Mouse (Mus musculus) heart, adult 2 months (tissue): Measurements from ENCODE around the gene Sf1. TPM values are rescaled to one million over a fixed set of nuclear protein-coding genes. Genes with fewer than 3 reads are reported as not detected.

Source experiments
- DNase-seq, 2 experiments: peaks; one replicate each; pipeline ENCODE4 v3.0.0; 2021
- H3K27ac ChIP-seq: fragments of 200-600 bp; 2 replicates; pipeline ENCODE4 v1.8.1; 2022
- H3K27me3 ChIP-seq: fragments of 200-500 bp; 2 replicates; pipeline ENCODE4 v1.6.1; 2012; ENCODE audit warnings: mild to moderate bottlenecking, low read length, inconsistent platforms, mixed read lengths; ENCODE audit not compliant: control insufficient read depth, insufficient read depth
- H3K36me3 ChIP-seq: fragments of 200-500 bp; 2 replicates; pipeline ENCODE4 v1.6.1; 2012; ENCODE audit warnings: low read length, inconsistent platforms; ENCODE audit not compliant: control insufficient read depth, insufficient read depth
- H3K4me1 ChIP-seq: fragments of 200-500 bp; 2 replicates; pipeline ENCODE4 v1.6.1; 2011; ENCODE audit warnings: low read length; ENCODE audit not compliant: control insufficient read depth, insufficient read depth
- H3K4me3 ChIP-seq: fragments of 200-600 bp; 2 replicates; pipeline ENCODE4 v1.8.1; 2022
- H3K79me2 ChIP-seq: fragments of 200-500 bp; replicated peaks from 2 replicates; pipeline ENCODE4 v1.6.1; 2012; ENCODE audit warnings: mild to moderate bottlenecking, inconsistent platforms, low read length, moderate library complexity, mixed read lengths; ENCODE audit not compliant: control insufficient read depth, insufficient read depth
- H3K9ac ChIP-seq: fragments of 200-500 bp; 2 replicates; pipeline ENCODE4 v1.6.1; 2012; ENCODE audit warnings: low read depth, mild to moderate bottlenecking, control low read depth, inconsistent platforms, low read length, mixed read lengths
- CTCF ChIP-seq: fragments of 200-600 bp; IDR thresholded peaks from 2 replicates; pipeline ENCODE4 v1.8.1; 2022; ENCODE audit warnings: antibody characterized with exemption, mild to moderate bottlenecking, moderate library complexity
- EP300 ChIP-seq: fragments of 200-500 bp; IDR thresholded peaks from 2 replicates; pipeline ENCODE4 v1.6.1; 2011; ENCODE audit warnings: low read depth, low read length, control low read depth; ENCODE audit not compliant: insufficient read depth
- POLR2A ChIP-seq: fragments of 200-500 bp; IDR thresholded peaks from 2 replicates; pipeline ENCODE4 v1.6.1; 2011; ENCODE audit warnings: mild to moderate bottlenecking, low read depth, low read length, control low read depth; ENCODE audit not compliant: insufficient read depth
- WGBS: fragments of 180-500 bp; shearing (Covaris S2); methylation state at CpG from one replicate; pipeline ENCODE4 v1.1.7; 2018; 5-methylcytosine and 5-hydroxymethylcytosine counted together
- intact Hi-C: fragments of 180-260 bp; cut with DNase I; formaldehyde crosslinking; loops from one replicate; pipeline ENCODE4 v1.15.1; 2025
- long read RNA-seq: library from polyadenylated mRNA; stranded (forward); transcript quantifications from one replicate; pipeline ENCODE4 v2.0.0, GENCODE M21; 2021
- polyA plus RNA-seq: library from polyadenylated mRNA; depleted of rRNA; stranded (reverse); fragments of >200 nt; gene quantifications from 2 replicates; pipeline ENCODE4 v1.2.3, GENCODE M21; 2012; rRNA removed
- total RNA-seq, 2 experiments: library from RNA; stranded (reverse); gene quantifications; 2 replicates each; pipeline ENCODE4 v1.2.3; 2021

Gene Sf1
- total RNA-seq, result 100 to 1,000 TPM in 1 of 2 experiments, 10 to 100 TPM in 1; 93.0 to 103 TPM
- 51.7 and 58.5 TPM in 2 replicates for polyA plus RNA-seq
- long read RNA-seq, full-length matches to known transcripts, result 4 of 9 reads
- long read RNA-seq, partial matches to known transcripts, result 1 of 9 reads
- long read RNA-seq, other reads (novel, unspliced or antisense), result 4 of 9 reads

DNA sequence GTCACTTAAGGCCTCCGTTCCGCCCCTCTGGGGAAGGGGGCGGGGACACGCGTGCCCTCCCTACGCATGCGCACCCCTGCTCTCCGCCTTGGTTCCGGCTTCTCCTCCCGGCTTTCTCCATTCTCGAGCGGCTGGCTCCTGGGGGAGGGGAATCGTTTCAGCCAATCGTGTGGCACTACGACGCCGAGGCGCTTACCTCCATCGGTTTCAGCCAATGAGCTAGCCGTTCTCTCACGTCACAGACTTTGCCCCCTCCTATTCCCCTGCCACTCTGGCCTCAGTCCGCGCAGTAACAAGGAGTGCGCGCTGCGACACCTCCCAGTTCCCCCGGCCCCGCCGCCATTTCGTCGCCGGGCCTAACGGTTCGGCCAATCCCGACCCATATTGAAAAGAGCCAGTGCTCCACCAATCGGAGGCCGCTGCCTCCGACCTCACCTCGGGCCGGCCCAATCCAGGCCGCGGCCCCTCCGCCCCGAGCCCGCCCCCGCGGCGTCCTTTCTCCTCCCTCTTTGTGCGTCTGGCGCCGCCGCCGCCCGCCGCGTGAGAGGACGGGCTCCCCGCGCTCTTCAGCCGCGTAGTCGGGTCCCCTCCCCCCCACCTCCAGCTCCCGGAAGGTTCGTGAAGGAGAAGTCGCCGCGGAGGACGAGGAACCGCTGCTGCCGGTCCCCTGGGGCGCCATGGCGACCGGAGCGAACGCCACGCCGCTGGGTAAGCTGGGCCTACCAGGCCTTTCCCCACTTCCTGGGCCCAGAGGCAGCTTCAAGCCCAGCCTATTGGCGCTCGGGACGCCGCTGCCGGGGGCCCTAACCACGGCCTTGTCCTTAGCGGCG lies at the start of gene Sf1:
Sf1 (plus strand) TSS at position 280 of the 830 bp plus-strand sequence.
- H3K4me3 ChIP-seq, result peak within 1 kb of the TSS; percentile 89
- H3K36me3 ChIP-seq, result peaks cover 40% of the 10 kb centered on the region
- H3K79me2 ChIP-seq, result peaks cover 5% of the 10 kb centered on the region; the same call in 1 of the 2 replicates
- H3K4me1 ChIP-seq, result peaks cover 4% of the 10 kb centered on the region; the same call in 1 of the 2 replicates
- H3K9ac ChIP-seq, result peak within 1 kb of the TSS; percentile 98
- under 1% methylated on average over 85 of the region's 85 CpGs for WGBS
- TF ChIP-seq CTCF (no peak), POLR2A (peak; percentile 72)
- H3K27ac ChIP-seq, result peak within 1 kb of the TSS; percentile 98
- intact Hi-C loops, result no loop called here
- H3K27me3 ChIP-seq, result no peaks in the 10 kb centered on the region
- peak; percentile 99 to 100 for DNase-seq

DNA sequence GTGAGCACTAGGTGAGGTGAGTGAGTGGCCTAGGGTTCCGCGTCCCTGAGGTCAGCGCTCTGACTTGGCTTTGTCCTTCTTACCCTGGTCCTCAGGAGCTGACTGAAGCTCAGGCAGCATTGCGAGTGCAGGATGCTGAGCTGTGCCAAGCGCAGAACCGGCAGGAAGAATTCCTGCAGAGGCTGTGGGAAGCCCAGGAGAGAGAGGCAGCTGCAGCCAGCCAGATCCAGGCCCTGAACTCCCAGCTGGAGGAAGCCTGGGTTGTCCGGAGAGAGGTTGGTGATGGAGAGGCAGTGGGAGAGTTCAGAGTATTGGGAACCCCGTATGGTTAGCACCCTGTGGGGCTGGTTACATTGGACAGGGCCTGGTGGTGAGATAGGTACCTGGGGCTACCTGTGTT lies 49.7 kb upstream of the Sf1 start:
- Histone ChIP-seq H3K27me3 (no peaks in the 10 kb centered on the region), H3K27ac (no peak overlapping the region), H3K4me1 (no peaks in the 10 kb centered on the region), H3K9ac (no peak overlapping the region), H3K4me3 (no peak overlapping the region), H3K36me3 (no peaks in the 10 kb centered on the region), H3K79me2 (no peaks in the 10 kb centered on the region)
- DNase-seq, result no peak
- WGBS, result 86% methylated on average over 8 of the region's 8 CpGs
- TF ChIP-seq CTCF (no peak), EP300 (no peak), POLR2A (no peak)
- intact Hi-C loops, result no loop called here

DNA sequence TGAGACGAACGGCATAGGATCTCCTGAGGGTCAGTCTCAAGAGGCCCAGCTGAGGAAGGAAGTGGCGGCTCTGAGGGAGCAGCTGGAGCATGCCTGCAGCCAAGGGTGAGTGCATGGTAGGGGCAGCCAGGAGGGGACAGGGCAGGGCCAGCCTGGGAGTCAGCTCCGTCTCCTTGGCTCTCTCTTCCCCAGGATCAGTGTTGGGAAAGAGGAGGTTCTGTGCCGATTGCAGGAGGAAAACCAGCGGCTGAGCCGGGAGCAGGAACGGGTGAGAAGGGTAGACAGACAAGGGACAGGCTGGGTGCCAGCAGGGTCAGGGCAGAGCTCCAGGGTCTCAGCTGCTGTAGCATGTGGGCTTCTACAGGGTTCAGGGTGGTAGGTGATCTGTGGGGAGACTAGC lies 49.0 kb upstream of the Sf1 start:
- no peak overlapping the region for H3K4me3 ChIP-seq
- DNase-seq, result no peak
- WGBS, result 45% methylated on average over 8 of the region's 8 CpGs
- intact Hi-C loops, result no loop called here
- H3K79me2 ChIP-seq, result no peaks in the 10 kb centered on the region
- no peaks in the 10 kb centered on the region for H3K4me1 ChIP-seq
- no peaks in the 10 kb centered on the region for H3K36me3 ChIP-seq
- H3K27ac ChIP-seq, result no peak overlapping the region
- no peak overlapping the region for H3K9ac ChIP-seq
- no peaks in the 10 kb centered on the region for H3K27me3 ChIP-seq
- TF ChIP-seq CTCF, result no peak
- no peak for TF ChIP-seq POLR2A
- TF ChIP-seq EP300, result no peak

- Histone ChIP-seq H3K27ac (no peak overlapping the region), H3K4me1 (no peaks in the 10 kb centered on the region), H3K27me3 (no peaks in the 10 kb centered on the region), H3K4me3 (no peak overlapping the region), H3K9ac (no peak overlapping the region), H3K36me3 (no peaks in the 10 kb centered on the region), H3K79me2 (no peaks in the 10 kb centered on the region)
- intact Hi-C loops, result no loop called here
- TF ChIP-seq POLR2A (no peak), EP300 (no peak), CTCF (no peak)
- WGBS, result 84% methylated on average over 14 of the region's 14 CpGs
- DNase-seq, result no peak
Observed at GRCm38 (mm10) chr19:6315573-6315972, 47.9 kb upstream of the Sf1 start.

GRCm38 (mm10) chr19:6318145-6318544 lies 45.3 kb upstream of the Sf1 start:
- H3K36me3 ChIP-seq, result no peaks in the 10 kb centered on the region
- 95% methylated on average over 12 of the region's 12 CpGs for WGBS
- intact Hi-C loops, result no loop called here

GRCm38 (mm10) chr19:6321358-6321757 lies 42.1 kb upstream of the Sf1 start:
- Histone ChIP-seq H3K9ac (no peak overlapping the region), H3K79me2 (no peaks in the 10 kb centered on the region), H3K36me3 (no peaks in the 10 kb centered on the region), H3K4me1 (no peaks in the 10 kb centered on the region), H3K27ac (no peak overlapping the region), H3K4me3 (no peak overlapping the region), H3K27me3 (no peaks in the 10 kb centered on the region)
- TF ChIP-seq POLR2A (no peak), CTCF (no peak), EP300 (no peak)
- WGBS, result 61% methylated on average over 8 of the region's 8 CpGs
- no peak for DNase-seq
- intact Hi-C loops, result no loop called here

More at GRCm38 (mm10) chr19:6318145-6318544, 45.3 kb upstream of the Sf1 start:
- Histone ChIP-seq H3K9ac (no peak overlapping the region), H3K79me2 (no peaks in the 10 kb centered on the region), H3K4me3 (no peak overlapping the region), H3K27me3 (no peaks in the 10 kb centered on the region), H3K27ac (no peak overlapping the region), H3K4me1 (no peaks in the 10 kb centered on the region)
- TF ChIP-seq POLR2A (no peak), CTCF (no peak), EP300 (no peak)
- DNase-seq, result no peak
